Mouse (Mus musculus): ENCODE measurements at regions not wholly inside any gene's neighbourhood (a gene's known extent, or its start where the extent isn't known, plus 50 kb on each side); places are given as distances from the start of the nearest gene placed in this dataset.

DNA sequence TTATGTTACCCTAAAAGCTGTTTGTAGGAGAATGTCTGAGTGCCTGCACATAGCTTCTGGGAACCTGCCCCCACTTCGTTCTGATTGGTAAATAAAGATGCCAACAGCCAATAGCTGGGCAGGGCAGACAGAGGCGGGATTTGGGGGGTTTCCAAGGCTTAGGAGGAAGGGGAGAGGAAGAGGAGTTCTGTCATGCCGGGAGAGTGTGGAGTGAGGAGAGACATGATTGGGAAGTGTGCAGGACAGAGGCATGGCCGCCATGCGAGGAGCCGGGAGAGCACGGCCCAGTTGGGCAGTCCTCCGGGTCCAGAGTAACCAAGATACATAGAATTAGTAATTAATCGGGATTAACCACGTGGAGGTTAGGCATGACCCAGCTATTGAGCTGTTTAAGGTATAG, 202.7 kb upstream of the Irx3 start:
- no peak overlapping the region for H3K4me3 ChIP-seq
- no peak overlapping the region for H3K27ac ChIP-seq
- H3K36me3 ChIP-seq, result no peaks in the 10 kb centered on the region
- no peak overlapping the region for H3K9ac ChIP-seq
- H3K9me3 ChIP-seq (replicated peaks), result no peaks in the 10 kb centered on the region
- 57% methylated on average over 10 of the region's 10 CpGs for WGBS (ENCODE audit: insufficient replicate concordance)
- peaks cover 7% of the 10 kb centered on the region; the same call in 1 of the 2 replicates for H3K27me3 ChIP-seq (replicated peaks)
- 0 out of 2 replicates have a peak, but pooled peaks cover 2% of the 10 kb centered on the region for H3K4me1 ChIP-seq
- no peak overlapping the region for H3K4me2 ChIP-seq
- no peak for ATAC-seq

DNA sequence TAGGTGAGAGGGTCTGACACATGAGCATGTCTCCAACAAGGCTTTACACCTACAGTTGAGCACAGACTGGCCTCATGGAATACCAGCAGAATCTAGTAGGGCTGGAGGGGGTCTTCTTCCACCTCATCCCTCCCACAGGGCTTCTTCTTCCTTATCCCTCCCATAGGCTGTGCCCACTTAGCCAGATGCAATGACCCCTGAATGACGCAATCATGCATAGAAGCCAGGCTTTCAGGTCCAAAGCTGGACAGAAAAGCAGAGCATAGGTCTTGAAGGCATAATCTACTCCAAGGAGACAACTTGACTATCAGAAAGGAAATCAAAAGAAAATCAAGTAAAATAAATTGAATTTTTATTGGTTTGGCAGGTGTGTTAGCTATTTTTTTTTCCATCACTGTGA, 198.5 kb upstream of the Irx3 start:
- ATAC-seq, result no peak
- WGBS (ENCODE audit: insufficient replicate concordance), result 85% methylated on average over 1 of the region's 1 CpGs

DNA sequence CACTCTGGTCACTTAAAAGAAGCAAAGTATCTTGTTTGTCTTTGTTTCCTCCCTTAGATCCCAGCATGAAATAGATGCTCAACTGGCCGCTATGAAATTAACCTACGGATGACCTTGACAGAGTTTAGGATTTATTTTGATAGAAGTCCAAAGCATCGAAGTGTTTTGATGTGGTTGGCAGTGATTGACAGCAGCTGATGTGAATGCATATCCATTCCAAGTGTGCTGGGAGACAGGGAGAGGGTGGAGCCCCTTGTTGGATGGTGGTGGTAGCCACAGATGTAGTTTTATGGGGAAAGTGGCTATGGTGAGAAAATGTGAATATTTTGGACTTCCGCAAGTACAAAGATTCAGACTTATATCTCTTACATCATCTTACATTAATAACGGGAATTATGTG, 197.8 kb upstream of the Irx3 start:
- Histone ChIP-seq H3K27ac (no peak overlapping the region), H3K9me3 (replicated peaks) (no peaks in the 10 kb centered on the region), H3K9ac (no peak overlapping the region), H3K36me3 (no peaks in the 10 kb centered on the region), H3K4me1 (no peaks in the 10 kb centered on the region), H3K27me3 (replicated peaks) (peaks cover 15% of the 10 kb centered on the region; the same call in 1 of the 2 replicates), H3K4me2 (no peak overlapping the region), H3K4me3 (no peak overlapping the region)
- no peak for ATAC-seq
- 76% methylated on average over 5 of the region's 5 CpGs for WGBS (ENCODE audit: insufficient replicate concordance)

More for the DNA sequence above, 198.5 kb upstream of the Irx3 start:
- H3K27me3 ChIP-seq (replicated peaks), result peaks cover 15% of the 10 kb centered on the region; the same call in 1 of the 2 replicates
- H3K9me3 ChIP-seq (replicated peaks), result no peaks in the 10 kb centered on the region
- H3K4me2 ChIP-seq, result no peak overlapping the region
- H3K9ac ChIP-seq, result no peak overlapping the region
- no peak overlapping the region for H3K4me3 ChIP-seq
- no peak overlapping the region for H3K27ac ChIP-seq
- H3K36me3 ChIP-seq, result no peaks in the 10 kb centered on the region
- H3K4me1 ChIP-seq, result no peaks in the 10 kb centered on the region

DNA sequence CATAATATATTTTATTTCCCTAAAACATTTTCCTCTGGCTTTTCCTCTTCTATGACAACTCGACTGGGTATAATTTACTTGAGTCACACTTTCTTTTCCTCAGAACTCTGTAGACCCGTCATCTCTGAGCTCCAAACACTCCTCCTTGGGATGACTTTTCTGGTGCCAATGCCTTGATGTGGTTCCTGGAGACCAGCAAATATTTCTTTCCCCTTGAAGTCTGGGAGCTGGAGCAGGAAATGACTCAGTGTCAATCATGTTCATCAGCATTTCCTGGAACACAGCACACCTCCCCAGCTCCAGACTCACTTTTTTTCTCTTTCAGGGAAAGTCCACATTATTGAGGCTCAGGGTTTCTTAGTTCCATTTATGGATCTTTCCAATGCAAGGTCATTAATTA, 197.3 kb upstream of the Irx3 start:
- Histone ChIP-seq H3K36me3 (no peaks in the 10 kb centered on the region), H3K4me3 (no peak overlapping the region), H3K27ac (no peak overlapping the region), H3K9ac (no peak overlapping the region), H3K4me2 (no peak overlapping the region), H3K27me3 (replicated peaks) (peaks cover 19% of the 10 kb centered on the region; the same call in 1 of the 2 replicates), H3K4me1 (no peaks in the 10 kb centered on the region), H3K9me3 (replicated peaks) (no peaks in the 10 kb centered on the region)
- 50% methylated on average over 2 of the region's 2 CpGs for WGBS (ENCODE audit: insufficient replicate concordance)
- no peak for ATAC-seq

DNA sequence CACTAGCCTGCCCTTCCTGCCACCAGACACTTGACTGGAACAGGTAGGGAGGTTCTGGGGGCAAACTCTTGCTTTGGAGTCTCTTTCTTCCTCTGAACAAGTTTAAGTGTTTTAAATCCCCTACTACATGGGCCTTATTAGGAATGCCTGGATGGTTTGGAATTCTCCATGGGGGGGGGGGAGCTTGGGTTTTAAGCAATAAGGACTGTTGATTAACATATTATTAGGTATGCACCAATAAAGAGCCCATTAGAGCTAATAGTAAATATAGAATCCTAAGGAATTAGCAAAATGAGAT, 196.0 kb upstream of the Irx3 start:
- ATAC-seq, result no peak
- Histone ChIP-seq H3K4me3 (no peak overlapping the region), H3K4me1 (no peaks in the 10 kb centered on the region), H3K9ac (no peak overlapping the region), H3K27ac (no peak overlapping the region), H3K9me3 (replicated peaks) (no peaks in the 10 kb centered on the region), H3K27me3 (replicated peaks) (peaks cover 26% of the 10 kb centered on the region), H3K36me3 (no peaks in the 10 kb centered on the region), H3K4me2 (no peak overlapping the region)

DNA sequence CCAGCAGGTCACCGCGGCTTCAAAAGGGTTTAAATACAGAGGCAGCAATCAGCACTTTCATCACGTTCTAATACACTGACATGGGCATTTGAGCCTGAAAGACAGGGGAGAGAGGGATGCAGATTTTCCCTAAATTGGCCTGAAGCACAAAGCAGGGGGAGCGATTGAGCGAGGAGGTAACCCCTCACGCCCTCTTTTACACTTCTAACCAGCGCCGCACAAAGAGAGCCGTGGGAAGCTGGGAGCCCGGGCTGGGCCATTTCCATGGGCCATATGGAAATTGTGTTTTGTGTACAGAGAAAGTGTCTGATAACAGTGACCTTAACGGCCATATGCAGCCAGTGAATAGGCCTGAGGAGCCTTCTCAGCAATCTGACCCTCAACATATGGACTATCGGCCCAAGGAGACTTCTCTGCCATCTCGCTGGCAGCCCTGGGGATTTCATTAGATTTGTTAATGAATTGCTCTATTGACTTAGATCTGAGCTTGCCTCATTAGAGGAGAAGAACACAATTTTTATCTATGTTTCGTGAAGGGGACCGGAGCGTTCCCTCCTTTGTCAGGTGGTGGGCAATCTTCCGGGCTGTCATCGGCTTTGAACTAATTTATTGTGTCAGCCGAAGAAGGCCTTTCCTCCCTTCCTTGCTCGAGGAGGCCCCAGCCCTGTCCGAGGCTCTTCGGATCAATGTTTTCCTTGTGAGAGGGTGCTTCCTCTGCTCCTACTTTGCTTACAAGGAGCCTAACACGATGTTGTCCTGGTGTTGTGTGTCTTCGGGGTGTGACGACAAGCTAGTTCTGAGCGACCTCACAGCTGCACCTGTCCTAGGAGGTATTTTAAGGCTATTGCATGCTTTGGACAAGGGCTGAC, 195.4 kb upstream of the Irx3 start:
- H3K36me3 ChIP-seq, result no peaks in the 10 kb centered on the region
- 64% methylated on average over 26 of the region's 26 CpGs for WGBS (ENCODE audit: insufficient replicate concordance)
- H3K4me1 ChIP-seq, result no peaks in the 10 kb centered on the region
- H3K4me2 ChIP-seq, result no peak overlapping the region
- H3K9ac ChIP-seq, result no peak overlapping the region
- no peak for ATAC-seq
- no peak overlapping the region for H3K4me3 ChIP-seq
- peaks cover 32% of the 10 kb centered on the region for H3K27me3 ChIP-seq (replicated peaks)
- no peaks in the 10 kb centered on the region for H3K9me3 ChIP-seq (replicated peaks)
- H3K27ac ChIP-seq, result no peak overlapping the region

DNA sequence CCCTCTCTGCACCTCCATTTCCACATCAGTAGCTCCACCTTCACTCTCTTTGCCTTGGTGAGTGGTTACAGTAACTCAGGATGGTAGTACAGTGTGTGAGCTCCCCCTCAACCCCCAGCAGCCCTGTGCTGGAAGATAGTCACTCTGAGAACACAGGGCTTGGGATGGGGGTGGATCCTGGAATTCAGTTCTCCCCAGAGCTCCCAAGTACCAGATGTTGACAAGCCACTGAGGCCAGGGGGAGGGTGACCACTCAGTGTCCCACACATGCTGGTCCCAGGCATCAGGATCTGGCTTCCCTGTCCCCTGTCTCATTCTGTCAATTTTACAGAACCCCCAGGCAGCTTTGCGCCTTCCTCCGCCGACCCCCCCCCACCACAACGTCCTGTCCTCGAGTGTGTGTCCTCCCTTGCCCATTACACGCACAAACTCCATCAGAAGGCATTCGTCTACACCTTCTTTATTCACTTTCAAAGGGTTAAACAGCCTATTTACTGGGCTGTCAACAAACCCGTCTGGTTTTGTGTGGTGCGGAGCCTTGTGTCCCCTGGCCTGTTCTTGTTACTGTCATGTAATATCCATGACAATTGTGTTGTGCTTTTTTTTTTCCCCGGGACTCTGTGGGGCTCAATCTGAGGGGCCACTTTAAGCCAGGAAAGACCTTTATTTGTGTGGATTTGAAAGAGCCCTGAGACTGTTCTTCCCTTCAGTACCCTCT, 194.6 kb upstream of the Irx3 start:
- Histone ChIP-seq H3K36me3 (no peaks in the 10 kb centered on the region), H3K4me3 (no peak overlapping the region), H3K4me1 (no peaks in the 10 kb centered on the region), H3K9ac (no peak overlapping the region), H3K27me3 (replicated peaks) (peaks cover 40% of the 10 kb centered on the region), H3K9me3 (replicated peaks) (no peaks in the 10 kb centered on the region), H3K27ac (no peak overlapping the region), H3K4me2 (no peak overlapping the region)
- no peak for ATAC-seq
- WGBS (ENCODE audit: insufficient replicate concordance), result 52% methylated on average over 10 of the region's 10 CpGs

DNA sequence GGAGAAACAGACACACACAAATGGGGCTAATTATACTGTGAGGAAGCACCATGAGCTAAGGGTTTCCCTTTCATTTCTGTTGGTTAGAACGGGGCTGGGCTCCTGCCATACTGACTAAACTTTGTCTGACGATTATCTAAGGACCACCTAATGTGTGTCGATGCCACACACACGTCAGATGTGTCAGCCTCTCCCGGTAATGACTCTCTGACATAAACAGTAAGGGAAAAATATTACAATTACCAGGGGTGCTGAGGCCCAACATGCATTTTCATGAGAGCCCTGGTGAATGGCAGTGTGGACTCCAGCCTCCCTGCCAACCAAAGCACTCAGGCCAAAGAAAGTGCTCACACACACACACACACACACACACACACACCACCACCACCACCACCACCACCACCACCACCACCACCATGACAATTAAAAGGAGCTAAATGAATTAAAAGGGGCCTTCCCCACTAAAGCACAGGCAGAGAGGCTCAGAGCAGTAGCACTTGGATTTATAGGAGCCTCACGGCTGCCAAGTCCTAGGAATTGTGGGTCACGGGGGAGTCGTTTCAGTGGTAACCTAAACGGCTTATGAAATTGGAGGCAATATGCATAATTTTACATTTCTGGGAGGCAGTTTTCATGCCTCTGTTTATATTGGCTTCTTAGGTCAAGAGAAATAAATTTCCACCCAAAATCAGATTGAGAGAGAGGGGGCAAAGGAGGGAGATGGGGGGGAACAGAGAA, 193.7 kb upstream of the Irx3 start:
- no peak for ATAC-seq
- WGBS (ENCODE audit: insufficient replicate concordance), result 57% methylated on average over 9 of the region's 9 CpGs
- H3K27me3 ChIP-seq (replicated peaks), result peaks cover 47% of the 10 kb centered on the region
- H3K36me3 ChIP-seq, result no peaks in the 10 kb centered on the region
- no peak overlapping the region for H3K27ac ChIP-seq
- no peak overlapping the region for H3K9ac ChIP-seq
- no peak overlapping the region for H3K4me2 ChIP-seq
- H3K4me1 ChIP-seq, result no peaks in the 10 kb centered on the region
- no peaks in the 10 kb centered on the region for H3K9me3 ChIP-seq (replicated peaks)
- no peak overlapping the region for H3K4me3 ChIP-seq

DNA sequence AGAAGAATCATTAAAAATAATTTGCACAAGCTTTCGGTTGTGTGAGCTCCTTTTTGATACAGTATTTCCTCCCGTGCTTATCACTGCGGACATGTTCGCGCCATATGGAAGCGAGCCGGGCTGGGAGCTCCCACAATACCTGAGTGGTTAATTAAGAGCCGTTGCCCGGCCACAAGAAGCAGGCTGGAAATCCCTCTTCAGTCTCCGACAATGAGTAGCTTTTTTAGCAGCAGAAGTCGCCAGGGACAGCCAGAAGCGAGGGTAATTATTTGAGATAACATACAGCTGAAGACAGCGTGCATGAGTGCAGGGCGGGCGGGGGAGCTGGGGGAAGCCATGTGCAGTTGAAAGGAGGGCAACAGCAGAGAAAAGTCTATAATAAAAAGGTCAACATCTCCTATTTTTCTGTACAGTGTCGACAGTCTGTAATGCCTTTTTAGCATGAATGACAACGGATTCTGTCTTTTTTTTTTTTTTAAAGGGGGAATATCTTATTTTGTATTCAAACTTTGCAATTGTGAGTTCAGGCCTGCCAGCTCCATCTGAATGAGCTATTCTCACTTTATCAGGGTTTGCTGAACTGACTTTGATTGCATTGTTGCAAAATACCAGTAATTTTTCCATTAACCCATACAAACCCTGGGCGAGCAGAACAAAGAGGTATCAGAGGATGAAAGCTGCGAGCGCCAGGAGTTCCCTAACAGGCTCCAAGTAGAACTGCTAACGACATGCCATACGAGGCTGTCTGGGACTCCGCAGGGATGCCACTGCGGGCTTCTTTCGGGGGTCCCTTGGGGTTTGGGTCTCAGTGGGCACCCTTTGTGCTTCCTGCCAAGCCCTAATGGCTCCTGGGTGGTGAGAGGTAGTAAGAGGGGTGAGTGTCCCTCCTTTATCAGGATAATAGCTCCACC, 189.9 kb upstream of the Irx3 start:
- Histone ChIP-seq H3K4me3 (no peak overlapping the region), H3K4me2 (peak overlapping the region; percentile 33; the same call in 1 of the 2 replicates), H3K27me3 (replicated peaks) (peaks cover 72% of the 10 kb centered on the region), H3K9me3 (replicated peaks) (no peaks in the 10 kb centered on the region), H3K27ac (no peak overlapping the region), H3K36me3 (no peaks in the 10 kb centered on the region), H3K9ac (no peak overlapping the region), H3K4me1 (no peaks in the 10 kb centered on the region)
- ATAC-seq, result no peak
- WGBS (ENCODE audit: insufficient replicate concordance), result 39% methylated on average over 25 of the region's 25 CpGs

DNA sequence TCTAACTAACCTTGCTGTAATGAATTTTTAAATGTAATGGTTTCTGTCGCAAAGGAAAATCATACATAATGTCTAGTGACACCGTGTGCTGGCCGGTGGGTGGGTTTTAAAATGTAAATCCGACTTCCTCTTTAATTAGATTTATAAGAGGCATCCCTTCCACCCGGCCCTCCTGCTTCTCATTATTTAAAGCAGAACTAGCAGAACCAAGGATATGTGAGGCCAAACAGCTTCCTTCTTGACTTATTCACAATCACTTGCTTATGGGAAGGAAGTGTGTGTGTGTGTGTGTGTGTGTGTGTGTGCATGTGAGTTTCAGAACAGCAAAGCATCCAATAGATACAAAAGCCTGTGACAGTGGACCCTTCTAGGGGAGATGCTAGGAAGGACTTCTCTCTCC, 189.1 kb upstream of the Irx3 start:
- Histone ChIP-seq H3K4me1 (no peaks in the 10 kb centered on the region), H3K27ac (no peak overlapping the region), H3K36me3 (no peaks in the 10 kb centered on the region), H3K4me2 (peak overlapping the region; percentile 33; the same call in 1 of the 2 replicates), H3K4me3 (no peak overlapping the region), H3K9ac (no peak overlapping the region), H3K27me3 (replicated peaks) (peaks cover 65% of the 10 kb centered on the region), H3K9me3 (replicated peaks) (no peaks in the 10 kb centered on the region)
- ATAC-seq, result no peak
- whole genome bisulfite sequencing (ENCODE audit: insufficient replicate concordance), result 28% methylated on average over 5 of the region's 5 CpGs

DNA sequence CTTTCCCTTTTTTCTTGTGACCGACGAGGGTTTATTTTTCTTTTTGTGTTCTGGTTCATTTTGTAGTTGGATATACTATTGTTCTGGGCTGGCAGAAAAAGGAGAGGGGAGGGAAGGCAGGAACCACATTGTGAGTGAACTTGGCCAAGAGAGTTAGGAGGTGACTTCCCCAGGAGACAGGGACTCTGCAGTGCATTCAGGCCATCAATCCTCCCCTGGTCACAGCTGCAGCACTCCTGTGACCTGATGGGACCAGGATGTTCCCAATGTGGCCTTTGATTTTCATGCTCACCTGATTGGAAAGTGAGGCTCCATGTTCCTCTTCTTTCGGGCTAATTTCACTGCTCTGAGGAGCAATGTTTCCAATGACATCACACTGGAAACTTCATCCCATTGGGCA, 188.2 kb upstream of the Irx3 start:
- Histone ChIP-seq H3K9me3 (replicated peaks) (no peaks in the 10 kb centered on the region), H3K4me3 (no peak overlapping the region), H3K4me1 (no peaks in the 10 kb centered on the region), H3K9ac (no peak overlapping the region), H3K36me3 (no peaks in the 10 kb centered on the region), H3K27me3 (replicated peaks) (peaks cover 63% of the 10 kb centered on the region), H3K27ac (no peak overlapping the region), H3K4me2 (no peak overlapping the region)
- 54% methylated on average over 3 of the region's 3 CpGs for WGBS (ENCODE audit: insufficient replicate concordance)
- ATAC-seq, result no peak

Measured in liver, embryonic 12.5 days (tissue).